Mouse (Mus musculus): ENCODE results near the gene Emid1.

DNA sequence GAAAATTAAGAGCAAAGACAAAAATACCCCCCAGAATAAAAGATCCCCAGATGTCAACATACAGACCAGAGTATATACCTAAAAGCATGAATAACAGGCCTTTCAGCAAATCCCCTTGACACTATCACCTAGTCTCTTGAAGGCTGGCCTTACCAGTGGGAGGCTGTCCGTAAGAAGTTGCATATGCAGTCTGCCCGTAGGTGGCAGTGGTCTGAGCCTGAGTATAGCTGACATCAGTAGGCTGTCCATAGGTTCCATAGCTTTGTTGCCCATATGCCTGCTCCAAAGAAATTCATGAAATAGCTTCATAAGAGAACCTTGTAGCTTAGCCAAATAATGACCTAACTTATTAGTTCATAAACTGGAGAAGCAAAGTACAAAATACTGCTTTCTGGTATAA, 60.4 kb downstream of the Emid1 start:
- peak; percentile 51 for TF ChIP-seq CTCF (IDR thresholded peaks at IDR 0.05; ENCODE audit: low read depth)
- no peak for TF ChIP-seq EP300 (IDR thresholded peaks at IDR 0.05; ENCODE audit: low read depth)
